Mouse (Mus musculus) bone marrow, adult 2 months (tissue): Measurements from ENCODE around the gene Spen.

Experiments
- CTCF ChIP-seq: fragments of 200-500 bp; IDR thresholded peaks from 2 replicates; pipeline ENCODE4 v1.5.1; 2011; ENCODE audit warnings: low read length, control low read depth; ENCODE audit not compliant: control insufficient read depth, insufficient read depth
- POLR2A ChIP-seq: fragments of 200-500 bp; IDR thresholded peaks from 2 replicates; pipeline ENCODE4 v1.6.1; 2011; ENCODE audit warnings: low read depth, mild to moderate bottlenecking, control low read depth, low read length, borderline replicate concordance; ENCODE audit not compliant: control insufficient read depth

- TF ChIP-seq POLR2A (no peak), CTCF (no peak)
Measured at GRCm38 (mm10) chr4:141461088-141461487, 77.3 kb downstream of the Spen start.
